Mouse (Mus musculus) heart, adult 2 months (tissue): Measurements from ENCODE around the gene 4833439L19Rik.

Experiments used
- CTCF ChIP-seq: fragments of 200-600 bp; IDR thresholded peaks from 2 replicates; pipeline ENCODE4 v1.8.1; 2022; ENCODE audit warnings: antibody characterized with exemption, mild to moderate bottlenecking, moderate library complexity
- EP300 ChIP-seq: fragments of 200-500 bp; IDR thresholded peaks from 2 replicates; pipeline ENCODE4 v1.6.1; 2011; ENCODE audit warnings: low read depth, low read length, control low read depth; ENCODE audit not compliant: insufficient read depth
- POLR2A ChIP-seq: fragments of 200-500 bp; IDR thresholded peaks from 2 replicates; pipeline ENCODE4 v1.6.1; 2011; ENCODE audit warnings: mild to moderate bottlenecking, low read depth, low read length, control low read depth; ENCODE audit not compliant: insufficient read depth

DNA sequence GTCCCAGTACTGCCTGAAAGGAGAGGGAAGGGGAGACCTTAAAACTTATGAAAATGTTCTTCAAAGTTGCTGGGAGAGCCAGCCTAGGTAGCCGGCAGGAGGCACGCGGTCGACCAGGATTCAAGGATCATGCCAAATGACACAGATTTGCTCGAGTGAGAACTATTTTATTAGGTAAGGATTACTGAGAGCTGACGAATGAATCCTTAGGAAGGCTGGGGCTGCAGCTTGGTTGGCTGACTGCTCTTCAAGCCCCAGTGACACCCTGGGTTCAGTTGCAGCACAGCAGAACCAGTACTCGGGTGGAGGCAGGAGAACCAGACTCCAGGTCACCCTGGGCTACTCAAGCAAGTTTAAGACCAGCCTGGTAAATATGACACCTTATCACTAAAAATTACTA, 17.2 kb downstream of the 4833439L19Rik start:
- no peak for TF ChIP-seq CTCF
- TF ChIP-seq POLR2A, result no peak
- TF ChIP-seq EP300, result no peak
